Mouse (Mus musculus) midbrain, embryonic 13.5 days (tissue): ENCODE data around the gene Lman2. TPM values are rescaled to one million over a fixed set of nuclear protein-coding genes. Genes with fewer than 3 reads are reported as not detected.

ENCODE experiments used
- ATAC-seq: fragments of 200-750 bp; cut with Nextera tagmentation; 2 replicates; pipeline ENCODE4 v1.8.0; 2017; ENCODE audit warnings: mild to moderate bottlenecking, moderate TSS enrichment, moderate library complexity
- H3K27ac ChIP-seq: fragments of 300-500 bp; sonication (generic); 2 replicates; pipeline ENCODE4 v1.5.1; 2015; ENCODE audit warnings: inconsistent platforms, mild to moderate bottlenecking, moderate library complexity
- H3K27me3 ChIP-seq: fragments of 300-500 bp; sonication (generic); 2 replicates; pipeline ENCODE4 v1.6.1; 2015; ENCODE audit warnings: mild to moderate bottlenecking, inconsistent platforms
- H3K36me3 ChIP-seq: fragments of 300-500 bp; sonication (generic); 2 replicates; pipeline ENCODE4 v1.6.1; 2015; ENCODE audit warnings: mild to moderate bottlenecking, inconsistent platforms
- H3K4me1 ChIP-seq: fragments of 300-500 bp; sonication (generic); replicated peaks from 2 replicates; pipeline ENCODE4 v1.6.1; 2015; ENCODE audit warnings: inconsistent platforms
- H3K4me2 ChIP-seq: fragments of 300-500 bp; sonication (generic); replicated peaks from 2 replicates; pipeline ENCODE4 v1.6.1; 2015; ENCODE audit warnings: moderate library complexity, mild to moderate bottlenecking, inconsistent platforms
- H3K4me3 ChIP-seq: fragments of 300-500 bp; sonication (generic); replicated peaks from 2 replicates; pipeline ENCODE4 v1.5.1; 2015; ENCODE audit warnings: mild to moderate bottlenecking, inconsistent platforms
- H3K9ac ChIP-seq: fragments of 300-500 bp; sonication (generic); replicated peaks from 2 replicates; pipeline ENCODE4 v1.6.1; 2015; ENCODE audit warnings: mild to moderate bottlenecking, inconsistent platforms
- H3K9me3 ChIP-seq: fragments of 300-500 bp; sonication (generic); 2 replicates; pipeline ENCODE4 v1.6.1; 2016; ENCODE audit warnings: mild to moderate bottlenecking, inconsistent platforms
- WGBS: fragments of 180-500 bp; shearing (Covaris S2); methylation state at CpG from one replicate; pipeline ENCODE4 v1.1.7; 2015; 5-methylcytosine and 5-hydroxymethylcytosine counted together
- polyA plus RNA-seq: library from polyadenylated mRNA; unstranded; fragments of >200 nt; fragmentation: Nextera tagmentation; extraction: Ambion mirVana; gene quantifications from 2 replicates; pipeline ENCODE4 v1.2.1, GENCODE M21; 2015

Lman2 gene
- polyA plus RNA-seq, 1 experiment from 2014 or later = 62.6 TPM

DNA sequence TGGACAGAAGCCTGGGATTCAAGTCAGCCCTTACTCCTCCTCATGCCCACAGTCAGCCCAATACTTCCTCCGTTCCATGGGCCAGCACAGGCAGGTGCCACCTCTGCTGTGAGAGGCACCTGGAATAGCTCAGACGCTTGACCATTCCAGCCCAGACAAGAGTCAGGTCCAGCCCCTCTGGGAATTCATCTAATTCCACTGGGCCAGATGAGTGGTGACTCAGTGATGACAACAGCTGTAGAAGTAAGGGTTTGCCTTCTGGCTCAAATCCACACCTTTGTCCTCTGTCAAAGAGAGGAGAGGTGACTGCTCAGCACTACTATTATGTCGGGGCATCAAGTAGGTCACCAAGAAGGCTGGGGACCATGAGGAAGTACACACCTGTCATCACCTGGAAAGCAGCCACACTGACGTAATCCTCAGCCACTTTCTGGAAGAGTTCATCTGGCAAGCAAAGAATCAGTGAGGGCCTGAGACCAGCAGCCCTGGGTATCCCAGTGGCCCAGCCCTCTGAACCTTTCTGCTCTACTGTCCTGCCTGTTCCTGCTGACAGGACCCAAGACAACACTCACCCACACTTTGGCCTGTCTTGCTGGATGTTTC, 42.6 kb downstream of the Lman2 start, which contains the start of gene Prelid1:
Gene Prelid1, plus strand, starts transcription at position 570 of the 603 bp plus-strand sequence.
- 86% methylated on average over 4 of the region's 4 CpGs for WGBS
- Histone ChIP-seq H3K27me3 (no peaks in the 10 kb centered on the region), H3K4me1 (peaks cover 32% of the 10 kb centered on the region), H3K4me3 (peak within 1 kb of the TSS; percentile 95), H3K9ac (peak within 1 kb of the TSS; percentile 95), H3K9me3 (no peaks in the 10 kb centered on the region), H3K4me2 (peak within 1 kb of the TSS; percentile 93), H3K36me3 (peaks cover 68% of the 10 kb centered on the region), H3K27ac (peak within 1 kb of the TSS; percentile 82)
- no peak for ATAC-seq

DNA sequence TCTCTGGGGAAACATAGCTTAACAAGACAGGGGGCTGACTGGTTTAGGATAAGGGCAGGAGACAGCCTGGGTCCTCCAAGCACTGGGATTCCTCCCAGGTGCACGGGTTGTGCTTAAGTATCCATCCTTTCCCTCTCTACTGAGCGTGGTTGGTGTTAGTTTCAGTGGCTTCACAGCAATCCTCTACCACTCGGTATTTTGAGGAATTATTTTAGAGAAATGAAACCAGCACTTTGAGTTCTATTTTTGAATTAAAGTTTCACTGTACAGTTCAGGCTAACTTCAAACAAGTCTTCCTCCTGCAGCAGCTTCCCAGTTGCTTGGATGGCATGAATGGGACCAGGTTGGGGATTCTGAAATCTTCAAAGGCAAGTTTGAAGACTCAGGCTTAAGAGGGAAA, 44.2 kb downstream of the Lman2 start:
- H3K4me3 ChIP-seq = no peak overlapping the region
- no peaks in the 10 kb centered on the region for H3K27me3 ChIP-seq
- no peak overlapping the region for H3K4me2 ChIP-seq
- H3K9ac ChIP-seq = no peak overlapping the region
- no peak overlapping the region for H3K27ac ChIP-seq
- peaks cover 69% of the 10 kb centered on the region for H3K36me3 ChIP-seq
- no peak for ATAC-seq
- 86% methylated on average over 3 of the region's 3 CpGs for WGBS
- H3K9me3 ChIP-seq = no peaks in the 10 kb centered on the region
- peaks cover 23% of the 10 kb centered on the region for H3K4me1 ChIP-seq

DNA sequence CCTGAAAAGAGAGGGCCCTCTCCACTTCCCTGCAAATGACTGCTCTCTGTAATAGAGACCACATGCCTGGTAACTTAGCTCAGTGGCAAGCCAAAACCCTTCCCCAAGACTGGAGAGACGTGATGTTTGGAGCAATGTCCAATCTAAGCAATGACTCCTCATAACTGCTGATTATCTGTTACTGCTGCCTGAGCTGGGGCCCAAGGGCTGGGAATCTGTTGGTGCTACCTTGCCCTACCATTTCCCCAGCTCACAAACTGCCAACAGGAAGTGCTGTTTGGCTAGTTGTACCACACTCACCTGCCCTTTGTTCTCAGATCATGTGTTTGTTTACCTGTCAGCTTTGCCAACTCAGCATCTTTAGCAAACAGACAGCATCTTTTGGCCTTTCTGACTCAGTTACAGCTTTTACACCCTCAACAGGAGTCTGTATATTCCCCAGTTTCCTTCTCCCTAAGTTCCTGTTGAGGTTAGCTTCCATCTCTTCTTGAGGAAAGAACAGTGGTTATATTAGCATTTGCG, 47.6 kb downstream of the Lman2 start:
- 84% methylated on average over 2 of the region's 2 CpGs for WGBS
- H3K36me3 ChIP-seq = peaks cover 94% of the 10 kb centered on the region
- no peaks in the 10 kb centered on the region for H3K9me3 ChIP-seq
- no peak overlapping the region for H3K9ac ChIP-seq
- no peak overlapping the region for H3K4me3 ChIP-seq
- ATAC-seq = no peak
- H3K4me2 ChIP-seq = no peak overlapping the region
- no peaks in the 10 kb centered on the region for H3K27me3 ChIP-seq
- no peak overlapping the region for H3K27ac ChIP-seq
- H3K4me1 ChIP-seq = no peaks in the 10 kb centered on the region

DNA sequence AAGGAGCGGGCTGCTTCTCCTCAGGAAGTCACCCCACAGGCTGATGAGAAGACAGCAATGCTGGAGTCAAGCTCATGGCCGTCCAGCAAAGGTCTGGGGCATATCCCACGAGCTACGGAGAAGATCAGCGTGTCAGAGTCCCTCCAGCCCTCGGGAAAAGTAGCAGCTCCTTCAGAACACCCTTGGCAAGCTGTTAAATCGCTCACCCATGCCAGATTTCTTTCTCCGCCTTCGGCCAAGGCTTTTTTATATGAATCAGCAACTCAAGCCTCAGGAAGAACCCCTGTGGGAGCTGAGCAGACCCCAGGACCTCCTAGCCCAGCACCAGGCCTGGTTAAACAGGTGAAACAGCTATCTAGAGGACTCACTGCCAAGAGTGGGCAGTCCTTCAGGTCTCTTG, 49.5 kb downstream of the Lman2 start:
- no peaks in the 10 kb centered on the region for H3K4me1 ChIP-seq
- ATAC-seq = no peak
- no peak overlapping the region for H3K4me3 ChIP-seq
- no peak overlapping the region for H3K9ac ChIP-seq
- peaks cover 87% of the 10 kb centered on the region for H3K36me3 ChIP-seq
- no peak overlapping the region for H3K4me2 ChIP-seq
- H3K27me3 ChIP-seq = no peaks in the 10 kb centered on the region
- H3K9me3 ChIP-seq = no peaks in the 10 kb centered on the region
- H3K27ac ChIP-seq = no peak overlapping the region
- 93% methylated on average over 9 of the region's 9 CpGs for WGBS

DNA sequence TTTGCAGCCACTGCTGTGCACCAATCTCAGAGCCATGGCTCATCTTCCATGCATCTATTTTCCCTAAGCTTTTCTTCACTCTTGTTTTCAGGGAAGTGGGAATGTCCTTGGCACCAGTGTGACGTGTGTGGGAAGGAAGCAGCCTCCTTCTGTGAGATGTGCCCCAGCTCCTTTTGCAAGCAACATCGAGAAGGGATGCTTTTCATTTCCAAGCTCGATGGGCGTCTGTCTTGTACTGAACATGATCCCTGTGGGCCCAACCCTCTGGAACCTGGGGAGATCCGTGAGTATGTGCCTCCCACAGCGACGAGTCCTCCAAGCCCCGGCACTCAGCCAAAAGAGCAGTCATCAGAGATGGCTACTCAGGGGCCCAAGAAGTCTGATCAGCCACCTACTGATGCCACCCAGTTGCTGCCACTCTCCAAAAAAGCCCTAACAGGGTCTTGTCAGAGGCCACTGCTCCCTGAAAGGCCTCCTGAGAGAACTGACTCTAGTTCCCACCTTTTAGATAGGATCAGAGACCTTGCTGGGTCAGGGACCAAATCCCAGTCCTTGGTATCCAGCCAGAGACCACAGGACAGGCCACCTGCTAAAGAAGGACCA, 50.5 kb downstream of the Lman2 start:
- H3K27me3 ChIP-seq = no peaks in the 10 kb centered on the region
- no peaks in the 10 kb centered on the region for H3K4me1 ChIP-seq
- H3K9ac ChIP-seq = no peak overlapping the region
- 92% methylated on average over 8 of the region's 8 CpGs for WGBS
- no peak overlapping the region for H3K4me2 ChIP-seq
- H3K9me3 ChIP-seq = no peaks in the 10 kb centered on the region
- no peak overlapping the region for H3K4me3 ChIP-seq
- ATAC-seq = no peak
- H3K27ac ChIP-seq = no peak overlapping the region
- H3K36me3 ChIP-seq = peaks cover 86% of the 10 kb centered on the region

DNA sequence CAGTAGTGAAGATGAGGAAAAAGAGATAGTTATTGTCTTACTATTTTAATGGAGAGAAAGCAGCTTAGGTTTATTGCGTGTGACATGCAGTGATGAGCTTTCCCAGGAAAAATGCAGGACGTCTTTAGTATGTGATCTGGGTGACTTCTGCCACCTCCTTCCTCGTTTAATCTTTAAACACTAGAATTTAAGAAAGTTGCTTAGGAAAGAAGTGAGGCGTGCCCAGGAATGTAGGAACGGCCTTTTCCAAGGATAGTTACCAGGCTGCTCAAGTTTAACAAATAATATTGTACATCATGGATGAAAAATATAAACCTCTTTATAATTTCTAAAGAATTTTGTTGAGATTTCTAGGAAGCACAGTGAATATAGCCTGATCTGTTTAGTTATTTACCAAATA, 61.7 kb downstream of the Lman2 start:
- ATAC-seq = no peak
- H3K4me2 ChIP-seq = no peak overlapping the region
- H3K4me3 ChIP-seq = no peak overlapping the region
- WGBS = 88% methylated on average over 5 of the region's 5 CpGs
- H3K27ac ChIP-seq = no peak overlapping the region
- no peak overlapping the region for H3K9ac ChIP-seq
- H3K4me1 ChIP-seq = no peaks in the 10 kb centered on the region
- no peaks in the 10 kb centered on the region for H3K9me3 ChIP-seq
- peaks cover 75% of the 10 kb centered on the region for H3K36me3 ChIP-seq
- no peaks in the 10 kb centered on the region for H3K27me3 ChIP-seq

DNA sequence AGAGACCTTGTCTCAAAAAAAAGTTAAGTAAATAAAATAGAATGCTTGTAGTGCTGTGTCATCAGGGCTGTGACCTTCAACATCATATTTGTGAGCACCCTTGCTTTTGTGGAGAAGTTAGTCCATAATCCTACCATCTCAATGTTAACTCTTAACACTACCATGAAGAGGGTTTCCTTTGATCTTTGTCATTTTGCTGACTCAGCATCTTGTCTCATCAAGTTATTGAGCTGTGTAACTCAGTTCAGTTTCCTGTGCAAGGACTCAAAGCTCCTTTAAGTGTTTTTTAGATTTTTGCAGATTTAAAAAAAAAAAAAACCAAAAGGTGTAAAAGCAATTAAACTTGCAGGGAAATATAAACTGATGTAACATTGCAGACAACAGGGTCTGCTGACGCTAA, 65.8 kb downstream of the Lman2 start:
- ATAC-seq = no peak
- Histone ChIP-seq H3K4me1 (no peaks in the 10 kb centered on the region), H3K4me3 (no peak overlapping the region), H3K27me3 (no peaks in the 10 kb centered on the region), H3K27ac (no peak overlapping the region), H3K36me3 (peaks cover 73% of the 10 kb centered on the region), H3K4me2 (no peak overlapping the region), H3K9ac (no peak overlapping the region), H3K9me3 (no peaks in the 10 kb centered on the region)
- WGBS = 91% methylated on average over 1 of the region's 1 CpGs

Other genes with a start within 250 kb of the Lman2 start
- gene Gm17617, start 229.2 kb downstream of the Lman2 start, polyA plus RNA-seq = not detected in 2 replicates
- 0.30 and 0.47 TPM in 2 replicates for gene Fgfr4, start 210.1 kb downstream of the Lman2 start, polyA plus RNA-seq
- 75.1 and 81.5 TPM in 2 replicates for gene Nsd1, start 153.0 kb downstream of the Lman2 start, polyA plus RNA-seq
- gene Prelid1, start 42.3 kb downstream of the Lman2 start, polyA plus RNA-seq = 308 and 310 TPM in 2 replicates
- 99.5 and 108 TPM in 2 replicates for gene Rab24, start 40.8 kb downstream of the Lman2 start, polyA plus RNA-seq
- gene Mxd3, start 33.0 kb downstream of the Lman2 start, polyA plus RNA-seq = 18.4 and 19.9 TPM in 2 replicates
- gene Rgs14, start 6.9 kb upstream of the Lman2 start, polyA plus RNA-seq = 0.14 and 0.39 TPM in 2 replicates
- gene Slc34a1, start 35.4 kb upstream of the Lman2 start, polyA plus RNA-seq = not detected in 2 replicates
- gene Pfn3, start 52.4 kb upstream of the Lman2 start, polyA plus RNA-seq = not detected in 2 replicates
- not detected in 2 replicates for gene F12, start 64.0 kb upstream of the Lman2 start, polyA plus RNA-seq
- 26.8 and 35.7 TPM in 2 replicates for gene Grk6, start 82.3 kb upstream of the Lman2 start, polyA plus RNA-seq
- gene Prr7, start 101.5 kb upstream of the Lman2 start, polyA plus RNA-seq = 2.3 and 2.8 TPM in 2 replicates
- gene Dbn1, start 125.3 kb upstream of the Lman2 start, polyA plus RNA-seq = 655 and 674 TPM in 2 replicates
- 145 and 159 TPM in 2 replicates for gene Pdlim7, start 150.9 kb upstream of the Lman2 start, polyA plus RNA-seq
- gene Dok3, start 166.5 kb upstream of the Lman2 start, polyA plus RNA-seq = 4.3 and 4.7 TPM in 2 replicates
- gene Ddx41, start 173.9 kb upstream of the Lman2 start, polyA plus RNA-seq = 60.2 and 66.6 TPM in 2 replicates
- gene Fam193b, start 208.3 kb upstream of the Lman2 start, polyA plus RNA-seq = 64.9 and 72.3 TPM in 2 replicates
- 103 and 125 TPM in 2 replicates for gene Tmed9, start 210.9 kb upstream of the Lman2 start, polyA plus RNA-seq
- gene B4galt7, start 237.1 kb upstream of the Lman2 start, polyA plus RNA-seq = 45.5 and 47.4 TPM in 2 replicates